Mouse (Mus musculus): ENCODE data around the gene Tenm4.
A peak's percentile ranks its signal among the peaks of the same experiment; 100 is the strongest.

The Tenm4 gene

GRCm38 (mm10) chr7:96525344-96525743 lies 354.3 kb downstream of the Tenm4 start:
- DNase-seq (ENCODE audit: low spot score): no peak

GRCm38 (mm10) chr7:96530571-96531426 lies 359.8 kb downstream of the Tenm4 start:
- DNase-seq (ENCODE audit: low spot score): no peak

- no peak for DNase-seq (ENCODE audit: low spot score)
These were observed 361.1 kb downstream of the Tenm4 start for GRCm38 (mm10) chr7:96531954-96532737.

- DNase-seq (ENCODE audit: low spot score): no peak
These were observed 361.9 kb downstream of the Tenm4 start for GRCm38 (mm10) chr7:96532804-96533400.

GRCm38 (mm10) chr7:96536313-96536880 lies 365.4 kb downstream of the Tenm4 start:
- no peak for DNase-seq (ENCODE audit: low spot score)

- DNase-seq (ENCODE audit: low spot score): no peak
These were observed 368.4 kb downstream of the Tenm4 start for GRCm38 (mm10) chr7:96539248-96540034.

- no peak for DNase-seq (ENCODE audit: low spot score)
These were observed 369.5 kb downstream of the Tenm4 start for GRCm38 (mm10) chr7:96540458-96541096.

GRCm38 (mm10) chr7:96545979-96546378 lies 374.9 kb downstream of the Tenm4 start:
- no peak for DNase-seq (ENCODE audit: low spot score)

- no peak for DNase-seq (ENCODE audit: low spot score)
These were observed 380.8 kb downstream of the Tenm4 start for GRCm38 (mm10) chr7:96551809-96552208.

GRCm38 (mm10) chr7:96552292-96552860 lies 381.3 kb downstream of the Tenm4 start:
- DNase-seq (ENCODE audit: low spot score): no peak

GRCm38 (mm10) chr7:96554277-96554690 lies 383.2 kb downstream of the Tenm4 start:
- peak; percentile 19 for DNase-seq (ENCODE audit: low spot score)

- DNase-seq (ENCODE audit: low spot score): no peak
These were observed 384.2 kb downstream of the Tenm4 start for GRCm38 (mm10) chr7:96555294-96555693.

- DNase-seq (ENCODE audit: low spot score): no peak
These were observed 385.7 kb downstream of the Tenm4 start for GRCm38 (mm10) chr7:96556756-96557155.

- DNase-seq (ENCODE audit: low spot score): no peak
These were observed 391.8 kb downstream of the Tenm4 start for GRCm38 (mm10) chr7:96562890-96563289.

GRCm38 (mm10) chr7:96563329-96564065 lies 392.5 kb downstream of the Tenm4 start:
- no peak for DNase-seq (ENCODE audit: low spot score)

GRCm38 (mm10) chr7:96565806-96566205 lies 394.8 kb downstream of the Tenm4 start:
- no peak for DNase-seq (ENCODE audit: low spot score)

GRCm38 (mm10) chr7:96566260-96566659 lies 395.2 kb downstream of the Tenm4 start:
- DNase-seq (ENCODE audit: low spot score): no peak

GRCm38 (mm10) chr7:96568034-96568433 lies 397.0 kb downstream of the Tenm4 start:
- no peak for DNase-seq (ENCODE audit: low spot score)

- no peak for DNase-seq (ENCODE audit: low spot score)
These were observed 399.9 kb downstream of the Tenm4 start for GRCm38 (mm10) chr7:96570965-96571364.

- DNase-seq (ENCODE audit: low spot score): no peak
These were observed 401.9 kb downstream of the Tenm4 start for GRCm38 (mm10) chr7:96572995-96573394.
